Mouse (Mus musculus): ENCODE measurements at regions not wholly inside any gene's neighbourhood (a gene's known extent, or its start where the extent isn't known, plus 50 kb on each side); places are given as distances from the start of the nearest gene placed in this dataset.

- Histone ChIP-seq H3K4me1 (ENCODE audit: control insufficient read depth, insufficient read depth, low read length) (no peaks in the 10 kb centered on the region), H3K4me3 (ENCODE audit: insufficient read depth, low read length) (no peak overlapping the region), H3K27ac (ENCODE audit: insufficient read depth, low read length) (no peak overlapping the region)
- TF ChIP-seq POLR2A (IDR thresholded peaks at IDR 0.05; ENCODE audit: low read depth, low read length) (no peak), CTCF (IDR thresholded peaks at IDR 0.05; ENCODE audit: borderline replicate concordance, insufficient read depth, low read length) (no peak)
Observed at GRCm38 (mm10) chr12:49944911-49945627, 560.1 kb downstream of the Gm43517 start.

DNA sequence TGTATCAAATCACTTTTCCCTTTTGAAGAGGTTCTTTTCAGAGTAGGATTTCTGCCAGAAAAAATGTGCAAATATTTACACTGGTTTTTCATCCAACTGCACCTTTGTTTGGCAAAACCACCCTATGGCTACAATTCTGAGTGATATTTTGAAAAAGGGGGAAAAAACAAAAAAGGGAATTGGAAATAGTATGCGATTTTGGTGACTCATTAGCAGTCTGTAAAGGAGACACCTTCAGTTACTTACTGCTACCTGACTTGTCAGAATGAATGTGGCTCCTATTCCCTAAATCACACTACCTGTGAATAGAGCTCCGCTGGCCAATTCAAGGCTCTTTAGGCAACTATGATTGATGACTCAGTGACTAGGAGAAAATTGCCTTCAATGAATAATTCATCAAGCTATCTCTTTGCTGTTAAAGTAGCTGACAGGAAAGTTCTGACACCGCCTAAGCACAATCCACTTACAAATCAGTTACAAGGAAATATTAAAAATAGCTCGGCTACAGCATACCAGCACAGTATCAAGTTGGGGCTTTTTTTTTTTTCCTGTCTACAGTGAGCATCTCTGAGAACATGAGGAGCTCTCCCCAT is 560.8 kb downstream of the Gm43517 start:
- no peak for TF ChIP-seq CTCF (IDR thresholded peaks at IDR 0.05; ENCODE audit: borderline replicate concordance, insufficient read depth, low read length)
- no peak for TF ChIP-seq POLR2A (IDR thresholded peaks at IDR 0.05; ENCODE audit: low read depth, low read length)
- Histone ChIP-seq H3K4me3 (ENCODE audit: insufficient read depth, low read length) (no peak overlapping the region), H3K4me1 (ENCODE audit: control insufficient read depth, insufficient read depth, low read length) (no peaks in the 10 kb centered on the region), H3K27ac (ENCODE audit: insufficient read depth, low read length) (no peak overlapping the region)

DNA sequence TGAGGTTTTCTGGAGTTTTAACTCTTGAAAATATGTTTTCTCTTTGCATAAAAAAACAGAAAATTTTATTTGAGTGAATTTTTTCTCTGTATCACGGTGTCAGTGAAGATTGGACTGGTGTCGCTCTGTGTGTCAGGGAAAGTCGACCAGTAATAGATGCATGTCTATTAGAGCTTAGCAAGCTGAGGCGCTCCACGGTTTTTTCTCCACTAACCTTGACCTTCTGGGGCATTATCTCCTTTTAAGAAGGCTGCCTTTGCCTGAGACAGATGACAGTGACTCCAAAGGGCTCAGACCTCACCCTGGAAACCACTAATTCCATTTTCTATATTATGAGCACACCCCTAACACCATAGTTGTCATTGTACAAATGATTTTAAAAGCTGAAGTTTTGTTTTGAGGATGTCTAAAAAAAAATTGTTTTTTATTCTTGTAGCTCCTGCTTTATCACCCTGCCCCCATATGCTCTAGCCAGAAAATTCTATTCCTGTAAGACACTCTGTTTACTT is 561.8 kb downstream of the Gm43517 start:
- Histone ChIP-seq H3K4me1 (ENCODE audit: control insufficient read depth, insufficient read depth, low read length) (no peaks in the 10 kb centered on the region), H3K27ac (ENCODE audit: insufficient read depth, low read length) (no peak overlapping the region), H3K4me3 (ENCODE audit: insufficient read depth, low read length) (no peak overlapping the region)
- TF ChIP-seq POLR2A (IDR thresholded peaks at IDR 0.05; ENCODE audit: low read depth, low read length) (no peak), CTCF (IDR thresholded peaks at IDR 0.05; ENCODE audit: borderline replicate concordance, insufficient read depth, low read length) (no peak)

GRCm38 (mm10) chr12:49950986-49951385 is 566.0 kb downstream of the Gm43517 start:
- no peak overlapping the region for H3K27ac ChIP-seq (ENCODE audit: insufficient read depth, low read length)
- H3K4me1 ChIP-seq (ENCODE audit: control insufficient read depth, insufficient read depth, low read length): no peaks in the 10 kb centered on the region
- H3K4me3 ChIP-seq (ENCODE audit: insufficient read depth, low read length): no peak overlapping the region
- TF ChIP-seq CTCF (IDR thresholded peaks at IDR 0.05; ENCODE audit: borderline replicate concordance, insufficient read depth, low read length) (no peak), POLR2A (IDR thresholded peaks at IDR 0.05; ENCODE audit: low read depth, low read length) (no peak)

DNA sequence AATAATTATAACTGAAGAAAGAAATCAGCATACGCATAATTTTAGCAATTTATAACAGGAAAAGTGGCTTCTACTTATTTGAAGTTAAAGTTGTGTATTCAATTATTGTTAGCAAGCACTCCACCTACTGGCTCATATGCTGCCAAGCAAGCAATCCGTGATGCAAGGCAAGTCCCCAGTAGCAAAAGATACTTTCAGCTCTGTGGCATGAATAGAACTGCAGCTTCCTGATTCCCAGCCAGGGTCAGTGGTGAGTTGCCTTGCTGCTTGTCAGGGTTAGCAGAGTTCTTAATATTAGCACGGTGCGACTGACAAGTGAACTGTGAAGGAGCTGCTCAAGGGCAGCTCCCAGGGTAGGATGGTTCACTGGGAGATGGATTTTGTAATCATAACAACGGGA is 566.8 kb downstream of the Gm43517 start:
- no peak overlapping the region for H3K4me3 ChIP-seq (ENCODE audit: insufficient read depth, low read length)
- no peaks in the 10 kb centered on the region for H3K4me1 ChIP-seq (ENCODE audit: control insufficient read depth, insufficient read depth, low read length)
- no peak overlapping the region for H3K27ac ChIP-seq (ENCODE audit: insufficient read depth, low read length)
- TF ChIP-seq POLR2A (IDR thresholded peaks at IDR 0.05; ENCODE audit: low read depth, low read length) (no peak), CTCF (IDR thresholded peaks at IDR 0.05; ENCODE audit: borderline replicate concordance, insufficient read depth, low read length) (peak; percentile 44; the same call in 1 of the 2 replicates)

- no peak overlapping the region for H3K4me3 ChIP-seq (ENCODE audit: insufficient read depth, low read length)
- TF ChIP-seq POLR2A (IDR thresholded peaks at IDR 0.05; ENCODE audit: low read depth, low read length): no peak
- no peak for TF ChIP-seq CTCF (IDR thresholded peaks at IDR 0.05; ENCODE audit: borderline replicate concordance, insufficient read depth, low read length)
- peaks cover 8% of the 10 kb centered on the region for H3K4me1 ChIP-seq (ENCODE audit: control insufficient read depth, insufficient read depth, low read length)
- H3K27ac ChIP-seq (ENCODE audit: insufficient read depth, low read length): peak overlapping the region; percentile 78
Observed at GRCm38 (mm10) chr12:49968072-49968471, 583.1 kb downstream of the Gm43517 start.

GRCm38 (mm10) chr12:49969546-49969945 is 584.6 kb downstream of the Gm43517 start:
- H3K27ac ChIP-seq (ENCODE audit: insufficient read depth, low read length): peak overlapping the region; percentile 65; the same call in 1 of the 2 replicates
- H3K4me1 ChIP-seq (ENCODE audit: control insufficient read depth, insufficient read depth, low read length): peaks cover 8% of the 10 kb centered on the region
- H3K4me3 ChIP-seq (ENCODE audit: insufficient read depth, low read length): no peak overlapping the region
- TF ChIP-seq CTCF (IDR thresholded peaks at IDR 0.05; ENCODE audit: borderline replicate concordance, insufficient read depth, low read length) (no peak), POLR2A (IDR thresholded peaks at IDR 0.05; ENCODE audit: low read depth, low read length) (no peak)

DNA sequence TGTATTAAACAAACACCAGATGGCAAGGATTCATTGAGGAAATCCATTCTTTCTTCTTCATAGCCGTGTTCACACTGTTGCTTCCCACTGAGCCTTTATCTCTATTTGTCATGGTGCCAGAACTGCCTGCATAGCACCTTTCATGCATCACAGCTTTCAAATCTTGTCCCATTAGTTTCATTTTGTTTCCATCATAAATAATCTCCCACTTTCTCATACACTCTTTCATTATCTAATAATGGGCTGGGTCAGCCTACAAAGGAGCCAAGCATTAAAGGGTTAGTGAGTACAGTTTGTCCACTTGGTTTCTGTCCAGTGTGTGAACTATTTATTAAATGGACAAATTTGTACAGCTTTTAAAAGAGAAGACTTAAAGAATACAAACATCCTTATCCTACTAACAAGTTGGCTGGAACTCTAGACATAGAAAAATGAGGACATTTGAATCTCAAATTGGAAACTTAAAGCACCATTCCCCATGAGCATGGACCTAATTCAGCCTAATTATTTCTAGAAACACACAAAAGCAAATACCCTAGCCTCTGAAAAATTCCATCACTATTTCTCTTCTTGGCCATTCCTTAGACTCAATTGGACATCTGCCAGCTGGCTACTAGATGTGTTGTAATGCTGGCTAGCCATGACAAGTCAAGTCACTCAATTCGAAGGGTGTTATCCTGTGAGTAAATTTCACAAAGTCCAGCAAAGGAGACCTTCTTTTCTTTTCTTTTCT is 589.8 kb downstream of the Gm43517 start:
- Histone ChIP-seq H3K27ac (ENCODE audit: insufficient read depth, low read length) (no peak overlapping the region), H3K4me3 (ENCODE audit: insufficient read depth, low read length) (no peak overlapping the region), H3K4me1 (ENCODE audit: control insufficient read depth, insufficient read depth, low read length) (peaks cover 2% of the 10 kb centered on the region; the same call in 1 of the 2 replicates)
- no peak for TF ChIP-seq POLR2A (IDR thresholded peaks at IDR 0.05; ENCODE audit: low read depth, low read length)

GRCm38 (mm10) chr12:49975553-49975952 is 590.6 kb downstream of the Gm43517 start:
- Histone ChIP-seq H3K4me1 (ENCODE audit: control insufficient read depth, insufficient read depth, low read length) (no peaks in the 10 kb centered on the region; the same call in 1 of the 2 replicates), H3K4me3 (ENCODE audit: insufficient read depth, low read length) (no peak overlapping the region), H3K27ac (ENCODE audit: insufficient read depth, low read length) (no peak overlapping the region)
- TF ChIP-seq POLR2A (IDR thresholded peaks at IDR 0.05; ENCODE audit: low read depth, low read length) (no peak), CTCF (IDR thresholded peaks at IDR 0.05; ENCODE audit: borderline replicate concordance, insufficient read depth, low read length) (no peak)
